Mouse (Mus musculus) embryonic facial prominence, embryonic 15.5 days (tissue): ENCODE measurements around the gene Rcbtb2. TPM values are rescaled to one million over a fixed set of nuclear protein-coding genes. Genes with fewer than 3 reads are reported as not detected.

Experiments used
- ATAC-seq: fragments of 200-750 bp; cut with Nextera tagmentation; 2 replicates; pipeline ENCODE4 v1.8.0; 2017; ENCODE audit warnings: low read depth, moderate TSS enrichment; ENCODE audit not compliant: insufficient number of reproducible peaks, low FRiP score, low TSS enrichment
- H3K27ac ChIP-seq: fragments of 300-500 bp; sonication (generic); replicated peaks from 2 replicates; pipeline ENCODE4 v1.5.1; 2015; ENCODE audit warnings: mild to moderate bottlenecking, inconsistent platforms
- H3K27me3 ChIP-seq: fragments of 300-500 bp; sonication (generic); 2 replicates; pipeline ENCODE4 v1.6.1; 2015; ENCODE audit warnings: inconsistent platforms
- H3K36me3 ChIP-seq: fragments of 300-500 bp; sonication (generic); 2 replicates; pipeline ENCODE4 v1.6.1; 2015; ENCODE audit warnings: mild to moderate bottlenecking, inconsistent platforms
- H3K4me1 ChIP-seq: fragments of 300-500 bp; sonication (generic); 2 replicates; pipeline ENCODE4 v1.6.1; 2015; ENCODE audit warnings: inconsistent platforms
- H3K4me2 ChIP-seq: fragments of 300-500 bp; sonication (generic); replicated peaks from 2 replicates; pipeline ENCODE4 v1.6.1; 2015; ENCODE audit warnings: mild to moderate bottlenecking, inconsistent platforms
- H3K4me3 ChIP-seq: fragments of 300-500 bp; sonication (generic); replicated peaks from 2 replicates; pipeline ENCODE4 v1.5.1; 2015; ENCODE audit warnings: mild to moderate bottlenecking, inconsistent platforms
- H3K9ac ChIP-seq: fragments of 300-500 bp; sonication (generic); 2 replicates; pipeline ENCODE4 v1.6.1; 2015; ENCODE audit warnings: inconsistent platforms
- H3K9me3 ChIP-seq: fragments of 300-500 bp; sonication (generic); replicated peaks from 2 replicates; pipeline ENCODE4 v1.6.1; 2016; ENCODE audit warnings: inconsistent platforms
- WGBS: fragments of 180-500 bp; shearing (Covaris S2); methylation state at CpG from one replicate; pipeline ENCODE4 v1.1.7; 2015; 5-methylcytosine and 5-hydroxymethylcytosine counted together
- polyA plus RNA-seq: library from polyadenylated mRNA; unstranded; fragments of >200 nt; fragmentation: Nextera tagmentation; extraction: Ambion mirVana; gene quantifications from 2 replicates; pipeline ENCODE4 v1.2.1, GENCODE M21; 2015

The Rcbtb2 gene
- polyA plus RNA-seq, 1 experiment from 2014 or later = 85.7 TPM

DNA sequence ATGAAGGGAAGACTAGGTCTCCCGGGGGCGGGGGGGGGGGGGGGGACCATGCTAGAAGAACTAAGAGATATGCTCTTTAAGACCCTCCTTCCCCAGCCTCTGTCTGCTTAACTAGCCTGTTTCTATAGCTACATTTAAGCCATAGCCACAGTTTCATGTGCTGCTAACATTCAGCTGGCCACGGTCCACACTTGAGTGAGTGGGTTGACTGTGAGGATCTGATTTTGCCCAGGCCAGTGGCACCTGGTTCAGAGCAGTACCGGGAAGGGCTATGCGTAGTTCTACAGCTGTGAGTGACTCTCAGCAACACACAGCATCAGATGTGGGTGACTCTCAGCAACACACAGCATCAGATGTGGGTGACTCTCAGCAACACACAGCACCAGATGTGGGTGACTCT lies 38.5 kb downstream of the Rcbtb2 start:
- H3K27ac ChIP-seq = no peak overlapping the region
- H3K9me3 ChIP-seq = no peaks in the 10 kb centered on the region
- 86% methylated on average over 5 of the region's 5 CpGs for WGBS
- peaks cover 10% of the 10 kb centered on the region; the same call in 1 of the 2 replicates for H3K4me1 ChIP-seq
- no peak for ATAC-seq
- no peaks in the 10 kb centered on the region for H3K27me3 ChIP-seq
- H3K4me2 ChIP-seq = no peak overlapping the region
- H3K36me3 ChIP-seq = peaks cover 70% of the 10 kb centered on the region
- no peak overlapping the region for H3K9ac ChIP-seq
- H3K4me3 ChIP-seq = no peak overlapping the region

DNA sequence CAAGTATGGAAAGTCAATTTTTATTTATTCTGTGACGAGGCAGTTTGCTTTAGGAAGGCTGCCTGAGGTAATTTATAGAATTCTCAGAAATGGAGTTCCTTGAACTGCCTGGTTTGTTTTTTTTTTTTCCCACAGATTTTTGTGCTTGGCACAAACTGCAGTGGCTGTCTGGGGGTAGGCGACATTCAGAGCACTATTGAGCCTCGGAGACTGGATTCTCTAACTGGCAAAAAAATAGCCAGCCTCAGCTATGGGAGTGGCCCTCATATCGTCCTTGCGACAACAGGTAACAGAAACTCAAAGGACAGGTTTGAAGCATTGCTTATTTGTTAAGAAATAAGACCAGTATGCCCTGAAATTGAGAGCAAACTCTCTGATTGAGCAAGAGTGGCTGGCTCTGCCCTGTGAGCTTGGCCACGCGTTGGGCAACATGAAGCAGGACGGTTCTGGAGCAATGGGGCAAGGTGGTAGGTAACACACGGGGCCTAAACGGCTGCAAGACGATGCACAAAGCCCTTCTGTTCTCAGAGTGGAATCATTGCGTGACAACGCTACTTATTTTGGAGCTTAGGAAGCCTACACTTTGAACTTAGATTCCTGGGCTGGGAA lies 39.5 kb downstream of the Rcbtb2 start:
- no peak overlapping the region for H3K4me2 ChIP-seq
- H3K9ac ChIP-seq = no peak overlapping the region
- peaks cover 72% of the 10 kb centered on the region for H3K36me3 ChIP-seq
- no peaks in the 10 kb centered on the region for H3K9me3 ChIP-seq
- no peak overlapping the region for H3K4me3 ChIP-seq
- H3K27ac ChIP-seq = no peak overlapping the region
- no peak for ATAC-seq
- peaks cover 10% of the 10 kb centered on the region; the same call in 1 of the 2 replicates for H3K4me1 ChIP-seq
- WGBS = 82% methylated on average over 13 of the region's 13 CpGs
- H3K27me3 ChIP-seq = no peaks in the 10 kb centered on the region

DNA sequence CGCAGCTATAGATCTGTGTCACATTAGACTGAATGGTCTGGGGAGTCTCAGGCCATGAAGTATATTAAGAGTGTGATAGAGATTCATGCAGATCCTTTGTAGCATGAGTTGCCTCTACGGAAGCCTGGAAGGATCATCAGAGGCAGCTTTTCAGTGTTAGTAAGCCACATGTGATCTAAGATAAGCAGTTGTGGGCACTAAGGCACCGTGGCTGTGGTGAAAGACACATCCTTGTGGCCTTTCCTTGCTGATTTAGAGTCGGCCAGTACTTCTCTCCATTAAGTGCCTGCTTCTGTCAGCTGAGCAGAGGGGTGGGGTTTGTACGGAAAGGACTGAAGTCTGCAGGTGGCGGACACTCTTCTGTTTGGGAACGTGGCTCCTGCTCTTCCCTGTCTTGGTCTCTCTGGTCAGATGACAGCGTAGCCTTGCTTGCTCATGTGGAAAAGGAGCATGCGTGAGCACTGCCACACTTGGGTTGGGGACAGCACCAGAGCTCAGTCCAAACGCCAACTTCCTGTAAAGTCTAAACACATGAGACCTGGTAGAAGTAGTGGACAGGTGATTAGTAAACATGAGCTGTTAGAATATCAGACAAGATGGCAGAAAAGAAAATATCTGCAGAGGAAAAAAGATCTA lies 40.6 kb downstream of the Rcbtb2 start:
- Histone ChIP-seq H3K27ac (no peak overlapping the region), H3K4me3 (no peak overlapping the region), H3K9me3 (no peaks in the 10 kb centered on the region), H3K4me1 (peaks cover 10% of the 10 kb centered on the region; the same call in 1 of the 2 replicates), H3K4me2 (no peak overlapping the region), H3K9ac (no peak overlapping the region), H3K36me3 (peaks cover 80% of the 10 kb centered on the region), H3K27me3 (no peaks in the 10 kb centered on the region)
- 92% methylated on average over 10 of the region's 10 CpGs for WGBS
- ATAC-seq = no peak

- Histone ChIP-seq H3K9me3 (no peaks in the 10 kb centered on the region), H3K27me3 (no peaks in the 10 kb centered on the region), H3K4me3 (no peak overlapping the region), H3K36me3 (peaks cover 71% of the 10 kb centered on the region), H3K4me1 (peaks cover 10% of the 10 kb centered on the region; the same call in 1 of the 2 replicates), H3K27ac (no peak overlapping the region), H3K4me2 (no peak overlapping the region), H3K9ac (no peak overlapping the region)
- ATAC-seq = no peak
- 93% methylated on average over 6 of the region's 6 CpGs for WGBS
Observed at GRCm38 (mm10) chr14:73165136-73165535, 42.3 kb downstream of the Rcbtb2 start.

- Histone ChIP-seq H3K4me1 (0 out of 2 replicates have a peak, but pooled peaks cover under 1% of the 10 kb centered on the region), H3K4me3 (no peak overlapping the region), H3K9me3 (no peaks in the 10 kb centered on the region), H3K9ac (no peak overlapping the region), H3K27ac (no peak overlapping the region), H3K27me3 (no peaks in the 10 kb centered on the region), H3K4me2 (no peak overlapping the region), H3K36me3 (peaks cover 69% of the 10 kb centered on the region)
- 90% methylated on average over 6 of the region's 6 CpGs for WGBS
- no peak for ATAC-seq
Observed at GRCm38 (mm10) chr14:73168605-73169004, 45.8 kb downstream of the Rcbtb2 start.

DNA sequence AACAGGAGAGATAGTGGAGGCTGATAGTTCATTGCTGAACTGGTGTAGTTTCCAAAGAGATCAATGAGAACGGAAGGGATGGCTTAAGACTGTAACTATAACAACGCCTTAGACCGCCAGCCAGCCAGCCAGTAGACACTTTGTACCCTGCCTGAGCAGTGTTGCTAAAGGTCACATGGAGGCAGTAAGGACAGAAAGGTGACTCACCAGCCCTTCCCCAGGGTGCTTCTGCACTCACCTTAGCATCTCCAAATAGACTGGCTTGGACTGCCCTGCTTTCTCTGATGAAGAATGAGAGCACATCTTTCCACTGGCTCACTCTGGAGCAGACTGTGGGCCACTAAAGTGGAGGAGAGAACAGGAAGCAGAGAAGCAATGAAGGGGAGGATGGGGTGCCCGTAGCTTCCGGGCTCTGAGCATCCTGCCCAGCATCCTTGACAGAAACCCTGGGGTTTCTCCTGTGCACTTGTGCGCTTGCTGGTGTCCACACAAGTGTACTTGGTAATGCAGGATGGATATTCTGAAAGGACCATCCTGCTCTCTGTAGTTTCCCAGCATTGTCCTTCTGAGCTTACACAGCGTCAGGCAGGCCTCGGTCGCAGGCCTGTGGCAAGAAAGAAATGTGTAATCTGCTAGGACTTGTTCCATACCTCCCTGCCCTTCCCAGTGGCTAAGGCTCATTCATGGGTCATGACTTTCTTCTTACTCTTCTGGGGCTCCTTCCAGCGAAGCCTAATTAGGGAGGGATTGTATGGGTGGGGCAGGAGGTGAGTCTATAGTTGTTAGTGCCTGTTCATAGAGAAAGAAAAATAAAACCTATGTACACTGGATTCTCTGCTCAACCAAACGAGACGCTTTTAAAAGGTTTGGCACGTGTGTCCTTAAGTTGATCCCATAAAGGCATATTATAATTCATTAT lies 47.3 kb downstream of the Rcbtb2 start:
- H3K36me3 ChIP-seq = peaks cover 57% of the 10 kb centered on the region
- no peak overlapping the region for H3K4me3 ChIP-seq
- H3K4me2 ChIP-seq = no peak overlapping the region
- no peak overlapping the region; the same call in 1 of the 2 replicates for H3K27ac ChIP-seq
- no peak for ATAC-seq
- no peaks in the 10 kb centered on the region for H3K9me3 ChIP-seq
- no peaks in the 10 kb centered on the region for H3K27me3 ChIP-seq
- 84% methylated on average over 13 of the region's 13 CpGs for WGBS
- H3K9ac ChIP-seq = no peak overlapping the region
- 0 out of 2 replicates have a peak, but pooled peaks cover 2% of the 10 kb centered on the region for H3K4me1 ChIP-seq

DNA sequence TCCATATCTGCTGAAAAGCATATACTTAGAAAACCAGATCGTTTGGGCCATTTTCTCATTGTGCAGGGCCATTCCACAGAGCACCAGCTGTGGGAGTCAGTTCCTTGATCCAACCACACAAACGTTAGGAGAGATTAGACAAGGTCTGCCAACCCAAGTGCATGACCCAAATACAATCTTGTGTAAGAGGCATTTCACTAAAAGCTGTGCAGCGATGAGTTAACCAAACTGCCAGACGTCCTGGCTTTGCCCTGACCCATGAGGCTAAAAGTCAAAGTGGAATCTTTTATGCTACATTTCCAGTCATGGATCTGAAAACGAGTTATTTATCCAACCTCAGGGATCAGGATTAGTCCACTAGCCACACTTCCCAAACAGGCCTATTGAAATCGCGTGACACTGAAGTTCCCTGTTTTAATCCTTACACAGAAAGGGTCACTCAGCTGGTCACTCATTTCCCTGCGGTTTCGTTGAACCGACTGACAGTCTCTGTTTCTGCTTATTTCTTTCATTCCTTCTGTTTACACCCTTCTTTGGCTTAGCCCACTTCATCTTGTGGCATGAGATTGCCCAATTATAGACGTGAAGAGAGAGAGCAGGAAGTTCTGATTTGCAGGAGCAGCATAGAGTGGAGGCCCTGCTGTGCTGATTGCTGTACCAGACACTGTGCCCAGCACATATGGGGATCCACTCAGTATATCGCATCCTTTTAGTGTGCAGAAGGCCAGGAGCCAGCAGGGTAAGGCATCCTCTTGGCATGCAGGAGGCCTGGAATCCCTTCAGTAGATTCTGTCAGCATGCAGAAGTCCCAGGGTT lies 49.6 kb downstream of the Rcbtb2 start:
- H3K4me1 ChIP-seq = 0 out of 2 replicates have a peak, but pooled peaks cover 2% of the 10 kb centered on the region
- no peak for ATAC-seq

DNA sequence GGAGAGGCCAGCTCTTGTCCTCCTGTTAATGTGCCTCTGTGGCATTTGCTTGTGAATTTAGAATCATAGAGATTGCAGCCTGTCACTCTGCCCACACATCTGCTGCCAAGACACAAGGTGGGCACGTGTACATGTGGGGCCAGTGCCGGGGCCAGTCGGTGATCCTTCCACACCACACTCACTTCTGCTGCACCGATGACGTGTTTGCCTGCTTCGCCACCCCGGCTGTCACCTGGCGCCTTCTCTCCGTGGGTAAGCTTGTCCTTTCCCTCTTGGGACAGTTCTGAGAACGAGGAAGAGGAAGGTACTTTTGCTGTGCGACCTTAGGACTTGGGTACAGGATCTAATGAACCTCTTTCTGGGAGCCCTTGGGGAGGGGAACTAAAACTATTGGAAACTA lies 50.8 kb downstream of the Rcbtb2 start:
- no peak for ATAC-seq
- Histone ChIP-seq H3K27ac (no peak overlapping the region), H3K36me3 (peaks cover 63% of the 10 kb centered on the region), H3K4me2 (no peak overlapping the region), H3K9me3 (no peaks in the 10 kb centered on the region), H3K9ac (no peak overlapping the region), H3K4me1 (0 out of 2 replicates have a peak, but pooled peaks cover 2% of the 10 kb centered on the region), H3K27me3 (no peaks in the 10 kb centered on the region), H3K4me3 (no peak overlapping the region)
- WGBS = 87% methylated on average over 11 of the region's 11 CpGs

More for the DNA sequence above, 49.6 kb downstream of the Rcbtb2 start:
- Histone ChIP-seq H3K36me3 (peaks cover 63% of the 10 kb centered on the region), H3K4me2 (no peak overlapping the region), H3K27me3 (no peaks in the 10 kb centered on the region), H3K27ac (no peak overlapping the region), H3K4me3 (no peak overlapping the region), H3K9ac (no peak overlapping the region), H3K9me3 (no peaks in the 10 kb centered on the region)
- WGBS = 79% methylated on average over 12 of the region's 12 CpGs

DNA sequence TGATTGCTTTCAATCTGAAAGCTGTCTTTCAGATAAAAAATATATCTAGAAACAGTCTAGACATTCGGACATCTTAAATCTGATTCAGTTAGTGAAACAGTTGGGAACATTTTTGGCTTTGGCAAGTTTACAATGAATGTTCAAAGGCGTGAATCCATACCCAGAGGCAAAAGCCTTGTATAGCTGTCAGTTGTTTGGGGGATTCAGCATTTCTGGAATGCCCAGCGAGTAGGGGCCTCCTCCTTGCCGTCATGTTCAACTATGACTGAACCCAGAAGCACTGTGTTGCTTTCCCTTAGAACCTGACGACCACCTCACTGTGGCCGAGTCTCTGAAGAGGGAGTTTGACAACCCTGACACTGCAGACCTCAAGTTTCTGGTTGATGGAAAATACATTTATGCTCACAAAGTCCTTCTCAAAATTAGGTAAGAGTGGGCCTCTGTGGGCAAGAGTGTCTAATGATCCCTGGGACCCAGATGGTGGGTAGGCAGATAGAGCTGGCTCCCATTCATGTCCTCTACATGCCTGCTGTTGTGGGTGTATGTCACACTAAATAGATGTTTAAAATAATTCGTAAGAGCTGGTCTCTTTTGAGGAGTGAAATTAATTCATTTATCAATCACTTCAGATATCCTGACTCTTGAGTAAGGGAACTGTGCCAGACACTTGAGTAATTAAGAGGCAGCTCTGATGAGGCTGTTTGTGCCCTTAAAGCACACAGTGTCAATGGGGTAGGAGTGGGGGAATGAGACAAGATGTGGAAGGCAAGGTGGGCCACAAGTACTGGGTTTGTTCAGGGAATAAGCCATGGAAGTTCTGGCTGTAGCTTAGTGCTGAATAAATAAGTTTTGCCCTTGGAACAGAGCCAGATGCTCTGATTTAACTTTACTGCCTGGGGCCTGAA lies 51.5 kb downstream of the Rcbtb2 start:
- no peak overlapping the region for H3K4me3 ChIP-seq
- H3K27me3 ChIP-seq = no peaks in the 10 kb centered on the region
- 55% methylated on average over 7 of the region's 7 CpGs for WGBS
- ATAC-seq = no peak
- H3K4me1 ChIP-seq = 0 out of 2 replicates have a peak, but pooled peaks cover 2% of the 10 kb centered on the region
- no peak overlapping the region for H3K27ac ChIP-seq
- H3K9ac ChIP-seq = no peak overlapping the region
- no peak overlapping the region for H3K4me2 ChIP-seq
- H3K9me3 ChIP-seq = no peaks in the 10 kb centered on the region
- peaks cover 70% of the 10 kb centered on the region for H3K36me3 ChIP-seq

- peaks cover 68% of the 10 kb centered on the region for H3K36me3 ChIP-seq
- H3K4me3 ChIP-seq = no peak overlapping the region
- no peak for ATAC-seq
- WGBS = 74% methylated on average over 1 of the region's 1 CpGs
- H3K4me1 ChIP-seq = 0 out of 2 replicates have a peak, but pooled peaks cover 2% of the 10 kb centered on the region
- no peaks in the 10 kb centered on the region for H3K9me3 ChIP-seq
- H3K27me3 ChIP-seq = no peaks in the 10 kb centered on the region
- no peak overlapping the region for H3K9ac ChIP-seq
- H3K4me2 ChIP-seq = no peak overlapping the region
- H3K27ac ChIP-seq = no peak overlapping the region
Observed at GRCm38 (mm10) chr14:73175031-73175430, 52.2 kb downstream of the Rcbtb2 start.
